In the genomic region with DNA sequence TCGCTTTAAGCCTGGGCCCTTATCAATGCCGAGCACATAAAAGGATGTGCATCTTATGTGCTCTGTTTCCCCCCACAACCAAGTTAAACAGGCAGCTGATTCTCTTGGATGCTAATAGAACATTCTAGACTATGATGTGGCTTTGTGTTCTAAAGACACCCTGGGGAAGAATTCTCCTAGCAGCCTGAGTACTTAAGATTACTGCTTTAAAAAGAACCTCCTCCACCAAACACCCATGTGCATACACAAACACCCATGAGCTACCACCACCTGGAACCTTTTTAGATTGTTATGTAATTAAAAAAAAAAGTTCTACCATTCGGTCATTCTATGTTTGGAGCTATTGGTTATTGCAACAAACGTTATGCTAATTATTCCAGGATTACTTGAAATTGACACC, we compare ENCODE assay signal across 27 mouse cellular contexts. TPM values are rescaled to one million over a fixed set of nuclear protein-coding genes. Genes with fewer than 3 reads are reported as not detected.
DNase-seq lines count a peak whose midpoint lies in the region; ATAC-seq and TF ChIP-seq lines count a peak whose summit lies in the region.
"Had no signal": no experiment of that assay in that cellular context is flagged by ENCODE, and none has a peak within 500 bp of the region (broad histone marks: within the 10 kb centered on the region; RNA-seq: fewer than 3 reads in every experiment).

No protein-coding gene starts in this region.

- peak; percentile 36 for DNase-seq in left cerebral cortex, adult 11 months (ENCODE audit: low spot score)
- DNase-seq in left cerebral cortex, postnatal 10 days (ENCODE audit: extremely low spot score in 1 of 2, low spot score in 2 of 2) = no peak
- DNase-seq in liver, postnatal 0 days = no peak
- DNase-seq in kidney, postnatal 14 days = no peak
- no peak for DNase-seq in urinary bladder, postnatal 10 days (ENCODE audit: low spot score)
- DNase-seq: adrenal gland, adult 2 months; adrenal gland, postnatal 14 days; cerebellum, adult 11-12 months; cerebellum, adult 8-10 months; cerebellum, postnatal 10 days; cerebellum, postnatal 36 days; gastrocnemius, adult 2 months; gastrocnemius, postnatal 14 days; heart, adult 18-20 months; heart, postnatal 10 days; heart, postnatal 4 days had no signal

- intact Hi-C loops in left cerebral cortex, postnatal 10 days (cut with DNase I) = no loop called here

- ATAC-seq in liver, postnatal 0 days = no peak
- ATAC-seq in liver, embryonic 12.5 days = no peak
- ATAC-seq in granulocyte monocyte progenitor cell, adult 5-6 weeks (replicated peaks; ENCODE audit: poor library complexity, severe bottlenecking) = peak; percentile 29; the same call in 1 of the 2 replicates
- ATAC-seq: CD4-positive, CD25-positive, alpha-beta regulatory T cell, adult 4 months; forebrain, embryonic 13.5 days; forebrain, embryonic 16.5 days; hindbrain, postnatal 0 days; inflammation-experienced regulatory T-cells, adult 6 months had no signal

- no peak overlapping the region for H3K9ac ChIP-seq in liver, postnatal 0 days (replicated peaks)
- no peak overlapping the region for H3K9ac ChIP-seq in liver, embryonic 12.5 days
- H3K9ac ChIP-seq: forebrain, embryonic 13.5 days; heart, embryonic 12.5 days; heart, embryonic 15.5 days; hindbrain, embryonic 14.5 days had no signal

- no peak overlapping the region for H3K4me3 ChIP-seq in liver, postnatal 0 days (ENCODE audit: low read depth, low read length)
- no peak overlapping the region for H3K4me3 ChIP-seq in liver, embryonic 12.5 days
- H3K4me3 ChIP-seq: forebrain, embryonic 10.5 days; forebrain, embryonic 13.5 days; gastrocnemius, adult 2 months; heart, embryonic 12.5 days; heart, embryonic 15.5 days had no signal

- peaks cover 15% of the 10 kb centered on the region for H3K4me1 ChIP-seq in liver, postnatal 0 days (ENCODE audit: insufficient read depth)
- H3K4me1 ChIP-seq in liver, embryonic 12.5 days = peaks cover 18% of the 10 kb centered on the region

- H3K36me3 ChIP-seq in liver, postnatal 0 days (replicated peaks; ENCODE audit: insufficient read depth, low read length) = peaks cover 5% of the 10 kb centered on the region
- peaks cover 16% of the 10 kb centered on the region for H3K36me3 ChIP-seq in liver, embryonic 12.5 days

- H3K27me3 ChIP-seq in liver, postnatal 0 days (ENCODE audit: insufficient read depth, low read length) = no peaks in the 10 kb centered on the region
- no peaks in the 10 kb centered on the region for H3K27me3 ChIP-seq in liver, embryonic 12.5 days (replicated peaks)
- H3K27me3 ChIP-seq: forebrain, embryonic 13.5 days; heart, embryonic 12.5 days; heart, embryonic 15.5 days had no signal

- no peaks in the 10 kb centered on the region for H3K9me3 ChIP-seq in liver, postnatal 0 days (ENCODE audit: low read length)
- no peaks in the 10 kb centered on the region for H3K9me3 ChIP-seq in liver, embryonic 12.5 days (replicated peaks)
- H3K9me3 ChIP-seq: forebrain, embryonic 10.5 days; forebrain, embryonic 13.5 days; heart, embryonic 12.5 days; heart, embryonic 15.5 days had no signal

- peak overlapping the region; percentile 9; the same call in 1 of the 2 replicates for H3K27ac ChIP-seq in liver, postnatal 0 days (ENCODE audit: low read depth)
- H3K27ac ChIP-seq in liver, embryonic 12.5 days = no peak overlapping the region
- H3K27ac ChIP-seq: forebrain, embryonic 10.5 days; forebrain, embryonic 13.5 days; gastrocnemius, adult 2 months; heart, embryonic 15.5 days; hindbrain, embryonic 14.5 days; hindbrain, postnatal 0 days had no signal

- 65% methylated on average over 4 of the region's 4 CpGs for WGBS in liver, postnatal 0 days (ENCODE audit: insufficient replicate concordance)
- 58% methylated on average over 4 of the region's 4 CpGs for WGBS in liver, embryonic 12.5 days (ENCODE audit: insufficient replicate concordance)

- no peak overlapping the region for H3K4me2 ChIP-seq in liver, postnatal 0 days (ENCODE audit: low read depth, low read length)
- H3K4me2 ChIP-seq in liver, embryonic 12.5 days = no peak overlapping the region
- H3K4me2 ChIP-seq: forebrain, embryonic 13.5 days; heart, embryonic 12.5 days; heart, embryonic 15.5 days; hindbrain, embryonic 14.5 days had no signal

- TF ChIP-seq EP300 in liver, postnatal 0 days (IDR thresholded peaks at IDR 0.05; ENCODE audit: low read depth) = no peak

- TF ChIP-seq CTCF in liver, postnatal 0 days (IDR thresholded peaks at IDR 0.05; ENCODE audit: low read depth) = no peak

RNA-seq across cellular contexts. Expression of a gene that starts 5.0 kb away (rescaled TPM):
- 10 to 100 TPM; 79.0 to 81.3 TPM for total RNA-seq in left cerebral cortex, postnatal 10 days (2021)
- 19.9 and 24.3 TPM in 2 replicates for polyA plus RNA-seq in liver, postnatal 0 days (2015; fragmentation: Nextera tagmentation; extraction: Ambion mirVana)
- 42.8 and 44.4 TPM in 2 replicates for polyA plus RNA-seq in liver, embryonic 12.5 days (2016; fragmentation: Nextera tagmentation; extraction: Ambion mirVana)
- 92.6 and 97.2 TPM in 2 replicates for total RNA-seq in granulocyte monocyte progenitor cell, adult 5-6 weeks (2014; fragmentation: Nextera tagmentation)
- 81.2 and 84.4 TPM in 2 replicates for total RNA-seq in granulocyte monocyte progenitor cell, adult 5-6 weeks (2017)

RNA-seq across cellular contexts. Expression of a gene that starts 5.3 kb away (rescaled TPM):
- total RNA-seq in left cerebral cortex, postnatal 10 days (2021) = 10 to 100 TPM; 67.6 to 76.4 TPM
- polyA plus RNA-seq in liver, postnatal 0 days (2015; fragmentation: Nextera tagmentation; extraction: Ambion mirVana) = 9.1 and 11.5 TPM in 2 replicates
- 13.0 and 16.1 TPM in 2 replicates for polyA plus RNA-seq in liver, embryonic 12.5 days (2016; fragmentation: Nextera tagmentation; extraction: Ambion mirVana)
- total RNA-seq in granulocyte monocyte progenitor cell, adult 5-6 weeks (2014; fragmentation: Nextera tagmentation) = 44.3 and 76.9 TPM in 2 replicates
- total RNA-seq in granulocyte monocyte progenitor cell, adult 5-6 weeks (2017) = 24.0 and 36.5 TPM in 2 replicates
